Mouse (Mus musculus): ENCODE results near the gene Rab5if.

- TF ChIP-seq CTCF (IDR thresholded peaks at IDR 0.05; ENCODE audit: low read depth, low read length) = no peak
- no peak for TF ChIP-seq POLR2A (IDR thresholded peaks at IDR 0.05; ENCODE audit: borderline replicate concordance, low read depth, low read length)
Observed at GRCm38 (mm10) chr2:156884396-156885211, 21.7 kb downstream of the Rab5if start.
